Mouse (Mus musculus): ENCODE measurements around the gene Nip7.
"Not testable (repeated sequence)": the region's sequence is repeated elsewhere in the genome, so short reads cannot be mapped to it uniquely, and the experiment has no call there.

Gene Nip7

GRCm38 (mm10) chr8:107065511-107066496 lies 9.1 kb downstream of the Nip7 start, which contains the start of gene Tmed6:
TSS of gene Tmed6 (minus strand) at chr8:107065644.
- DNase-seq: no peak

- DNase-seq: no peak
These were observed 17.0 kb downstream of the Nip7 start for GRCm38 (mm10) chr8:107073706-107074105.

- DNase-seq: no peak
These were observed 17.5 kb downstream of the Nip7 start for GRCm38 (mm10) chr8:107074128-107074527.

GRCm38 (mm10) chr8:107076239-107076888 lies 19.7 kb downstream of the Nip7 start:
- DNase-seq: no peak

GRCm38 (mm10) chr8:107085358-107085757 lies 28.7 kb downstream of the Nip7 start:
- DNase-seq: peak in 1 of 2 experiments; percentile 23

GRCm38 (mm10) chr8:107086018-107086417 lies 29.3 kb downstream of the Nip7 start:
- no peak for DNase-seq

GRCm38 (mm10) chr8:107088526-107089063 lies 31.9 kb downstream of the Nip7 start:
- DNase-seq: no peak

- no peak for DNase-seq
These were observed 33.9 kb downstream of the Nip7 start for GRCm38 (mm10) chr8:107090531-107090930.

GRCm38 (mm10) chr8:107095717-107096365 lies 39.2 kb downstream of the Nip7 start:
- DNase-seq: no peak

- DNase-seq: peak; percentile 98 to 99
These were observed 39.8 kb downstream of the Nip7 start, which contains the start of gene Terf2 for GRCm38 (mm10) chr8:107096366-107097036. TSS of gene Terf2 (minus strand) at chr8:107096547.

- DNase-seq: no peak
These were observed 44.0 kb downstream of the Nip7 start for GRCm38 (mm10) chr8:107100635-107101034.

GRCm38 (mm10) chr8:107104547-107104946 lies 47.9 kb downstream of the Nip7 start:
- DNase-seq: peak; percentile 71 to 84

- DNase-seq: not testable (repeated sequence)
These were observed 51.4 kb downstream of the Nip7 start for GRCm38 (mm10) chr8:107108089-107108488.

- DNase-seq: no peak
These were observed 52.5 kb downstream of the Nip7 start for GRCm38 (mm10) chr8:107108978-107109720.

- no peak for DNase-seq
These were observed 53.2 kb downstream of the Nip7 start for GRCm38 (mm10) chr8:107109816-107110435.
